Mouse (Mus musculus) CH12.LX (cell line): ENCODE measurements around the gene Tnni1.

ENCODE experiments used
- CHD2 ChIP-seq: IDR thresholded peaks from 2 replicates; pipeline ENCODE4 v1.6.1; 2011; ENCODE audit warnings: low read length, improper control_type of control experiment
- CTCF ChIP-seq, 2 experiments: IDR thresholded peaks in 1 of 2; conservative IDR thresholded peaks in 1 of 2; 2 replicates each; pipeline ENCODE4 v1.5.1; 2011 to 2012; ENCODE audit warnings: low read depth in 2 of 2, low read length in 2 of 2, improper control_type of control experiment in 1 of 2, inconsistent platforms in 1 of 2, mild to moderate bottlenecking in 1 of 2, moderate library complexity in 1 of 2
- E2F4 ChIP-seq: IDR thresholded peaks from 2 replicates; pipeline ENCODE4 v1.6.1; 2011; ENCODE audit warnings: low read depth, low read length, improper control_type of control experiment; ENCODE audit not compliant: insufficient replicate concordance
- ELF1 ChIP-seq: IDR thresholded peaks from 2 replicates; pipeline ENCODE4 v1.6.1; 2014; ENCODE audit warnings: low read depth, mild to moderate bottlenecking, inconsistent platforms, low read length, improper control_type of control experiment
- EP300 ChIP-seq: IDR thresholded peaks from 2 replicates; pipeline ENCODE4 v1.6.1; 2011; ENCODE audit warnings: low read length, improper control_type of control experiment
- JUND ChIP-seq: conservative IDR thresholded peaks from 2 replicates; pipeline ENCODE4 v1.6.1; 2011; ENCODE audit warnings: low read depth, low read length, improper control_type of control experiment
- KAT2A ChIP-seq: IDR thresholded peaks from 2 replicates; pipeline ENCODE4 v1.6.1; 2012; ENCODE audit warnings: low read length, improper control_type of control experiment, inconsistent platforms; ENCODE audit not compliant: insufficient replicate concordance
- MAZ ChIP-seq: IDR thresholded peaks from 2 replicates; pipeline ENCODE4 v1.6.1; 2012; ENCODE audit warnings: low read depth, mild to moderate bottlenecking, inconsistent platforms, low read length, improper control_type of control experiment, moderate library complexity
- NELFE ChIP-seq: IDR thresholded peaks from 2 replicates; pipeline ENCODE4 v1.6.1; 2011; ENCODE audit warnings: low read depth, low read length, improper control_type of control experiment
- RAD21 ChIP-seq: IDR thresholded peaks from 2 replicates; pipeline ENCODE4 v1.6.1; 2011; ENCODE audit warnings: low read depth, mild to moderate bottlenecking, low read length, improper control_type of control experiment, moderate library complexity
- RCOR1 ChIP-seq: conservative IDR thresholded peaks from 2 replicates; pipeline ENCODE4 v1.6.1; 2012; ENCODE audit warnings: low read depth, mild to moderate bottlenecking, inconsistent platforms, low read length, improper control_type of control experiment
- UBTF ChIP-seq: IDR thresholded peaks from 2 replicates; pipeline ENCODE4 v1.6.1; 2012; ENCODE audit warnings: low read depth, mild to moderate bottlenecking, inconsistent platforms, low read length, improper control_type of control experiment, moderate library complexity
- USF1 ChIP-seq: IDR thresholded peaks from 2 replicates; pipeline ENCODE4 v1.6.1; 2014; ENCODE audit warnings: low read depth, mild to moderate bottlenecking, inconsistent platforms, low read length, improper control_type of control experiment

DNA sequence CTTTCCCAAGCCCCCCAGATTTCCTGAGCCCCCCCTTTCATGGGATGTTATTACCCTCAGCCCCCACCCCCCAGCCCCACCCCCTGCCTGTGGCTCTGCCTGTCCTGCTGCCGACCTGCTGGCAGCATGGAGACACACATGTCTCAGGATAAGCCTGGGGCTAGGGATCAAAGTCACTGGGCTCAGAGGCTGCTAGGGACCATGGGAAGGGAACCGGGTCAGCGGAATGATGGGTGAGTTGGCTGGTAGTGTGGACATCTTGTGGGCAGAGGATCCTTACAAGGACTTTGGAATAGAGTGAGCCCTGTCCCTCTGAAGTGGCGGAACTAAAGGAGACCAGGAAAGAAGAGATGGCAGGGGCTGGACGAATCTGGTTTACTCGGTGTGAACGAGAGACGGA, 55.7 kb downstream of the Tnni1 start:
- no peak for TF ChIP-seq RCOR1
- no peak for TF ChIP-seq USF1
- TF ChIP-seq KAT2A: no peak
- no peak for TF ChIP-seq UBTF
- TF ChIP-seq RAD21: no peak
- TF ChIP-seq JUND: no peak
- no peak for TF ChIP-seq CHD2
- TF ChIP-seq ELF1: no peak
- no peak for TF ChIP-seq E2F4
- no peak for TF ChIP-seq NELFE
- TF ChIP-seq CTCF (conservative IDR thresholded peaks at IDR 0.05 in 1 of 2, IDR thresholded peaks at IDR 0.05 in 1 of 2; ENCODE audit: low read depth in 2 of 2, low read length in 2 of 2): no peak
- no peak for TF ChIP-seq MAZ
- TF ChIP-seq EP300: no peak
